Mouse (Mus musculus): ENCODE data around the gene Lyzl6.

Lyzl6 gene

DNA sequence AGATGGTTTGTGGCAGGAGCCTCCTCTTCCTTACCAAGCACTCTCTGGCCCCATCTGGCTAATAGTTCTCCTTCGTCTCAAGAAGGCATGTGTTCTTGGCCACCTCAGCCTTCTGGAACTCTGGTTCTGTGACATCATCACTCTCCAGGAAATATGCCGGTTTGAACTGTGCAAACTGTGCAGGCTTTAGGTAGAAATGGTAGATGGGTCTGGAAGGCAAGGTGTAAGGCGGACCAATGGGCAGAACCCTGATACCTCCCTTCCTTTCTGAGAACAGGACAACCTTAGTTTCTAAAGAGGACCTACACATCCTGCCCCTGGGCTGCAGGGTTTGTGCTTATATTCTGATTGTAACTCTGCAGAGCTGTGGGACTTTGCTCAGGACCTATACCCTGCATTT lies at the start of gene Lyzl6:
TSS of gene Lyzl6 (minus strand) at position 101 of the 400 bp plus-strand sequence.
- no peak for DNase-seq (ENCODE audit: low read depth, low spot score)

DNA sequence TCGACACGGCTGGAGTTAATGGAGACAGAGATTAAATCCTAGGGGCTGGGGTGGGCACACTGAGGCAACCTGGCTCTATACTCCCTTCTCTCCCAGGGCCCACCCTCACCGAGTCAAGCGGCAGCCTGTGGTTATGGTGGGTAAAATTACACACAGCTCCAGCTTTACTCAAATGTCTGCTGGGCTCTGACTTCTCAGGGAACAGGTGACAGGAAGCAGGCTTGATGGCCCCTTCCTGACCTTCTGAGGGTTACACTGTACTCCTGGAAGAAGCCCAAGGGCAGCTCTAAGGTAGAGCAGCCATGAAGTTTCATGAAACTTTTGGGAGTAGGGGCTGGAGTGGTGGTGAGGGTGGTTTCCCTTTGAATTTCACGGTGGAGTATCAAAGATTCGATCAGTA lies 48.0 kb upstream of the Lyzl6 start:
- DNase-seq (ENCODE audit: low read depth, low spot score): no peak

DNA sequence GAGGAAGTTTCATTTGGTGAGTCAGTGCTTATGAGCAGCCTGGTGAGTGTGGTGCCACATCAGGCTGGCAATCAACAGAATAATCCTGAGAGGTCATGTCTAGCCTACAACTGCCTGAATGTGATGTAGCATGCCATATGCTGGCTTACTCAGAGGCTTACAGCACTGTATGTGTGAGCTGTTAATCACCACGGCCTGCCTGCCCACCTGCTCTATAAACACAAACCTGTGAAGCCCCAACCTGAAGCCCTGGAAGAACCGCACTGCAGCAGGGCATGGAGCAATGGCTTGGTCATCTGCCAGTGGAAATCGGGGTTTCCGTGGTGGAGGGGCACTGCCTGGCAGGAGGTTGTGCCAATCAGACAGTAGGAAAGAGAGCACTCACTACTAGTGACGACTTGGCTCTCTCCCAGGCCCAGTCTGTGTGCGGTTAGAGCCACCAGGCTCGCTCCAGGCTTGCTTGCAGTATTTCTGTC lies 46.6 kb upstream of the Lyzl6 start:
- no peak for DNase-seq (ENCODE audit: low read depth, low spot score)

DNA sequence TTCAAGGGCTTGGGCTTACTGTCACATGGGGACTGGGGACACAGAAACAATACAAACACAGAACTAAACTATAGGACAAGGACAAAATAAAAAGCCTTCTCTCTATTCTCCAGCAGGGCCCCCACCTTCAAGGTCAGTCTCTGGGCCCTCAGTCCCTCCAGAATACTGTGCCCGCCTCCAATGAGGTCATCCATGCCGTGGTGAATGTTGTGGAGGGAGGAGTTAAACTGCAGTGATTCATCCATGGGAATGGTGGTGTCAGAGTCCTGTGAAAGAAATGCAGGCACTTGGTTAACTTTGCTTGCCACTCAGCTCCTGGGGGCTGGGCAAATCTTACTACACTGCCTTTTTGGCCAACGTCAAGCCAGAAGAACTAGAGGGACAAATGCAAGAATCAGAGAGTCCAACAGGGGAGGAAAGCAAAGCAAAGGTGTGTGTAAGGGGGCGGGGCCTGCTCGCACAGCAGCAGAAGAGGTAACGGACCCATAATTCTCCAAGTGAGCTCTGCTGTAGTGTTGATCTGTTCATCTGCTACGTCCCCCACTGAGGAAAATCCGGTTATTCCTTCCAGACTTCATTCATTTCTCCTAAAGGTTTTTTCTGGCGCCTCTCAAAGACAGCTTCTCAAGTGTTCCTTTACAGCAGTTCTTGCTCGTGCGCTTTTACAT lies 45.1 kb upstream of the Lyzl6 start:
- no peak for DNase-seq (ENCODE audit: low read depth, low spot score)

DNA sequence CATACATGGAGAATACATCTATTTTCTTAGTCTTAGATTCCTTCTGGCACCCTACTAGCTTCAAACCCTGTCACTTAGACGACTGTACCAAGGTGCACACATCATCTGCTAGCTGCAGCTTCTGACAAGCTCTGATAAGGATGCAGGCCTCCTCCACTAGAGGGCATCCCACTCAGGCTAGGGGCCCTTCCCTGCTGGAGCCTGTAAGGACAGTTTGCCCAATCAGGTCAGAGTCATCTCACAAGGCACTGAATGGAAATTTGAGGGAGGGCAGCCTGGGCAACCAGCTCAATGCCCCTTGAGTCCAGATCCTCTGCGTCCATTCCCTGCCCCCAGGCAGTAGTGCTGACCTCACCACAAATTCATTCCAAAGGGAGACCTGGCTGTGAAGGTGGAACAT lies 38.4 kb upstream of the Lyzl6 start:
- DNase-seq (ENCODE audit: low read depth, low spot score): peak; percentile 45

DNA sequence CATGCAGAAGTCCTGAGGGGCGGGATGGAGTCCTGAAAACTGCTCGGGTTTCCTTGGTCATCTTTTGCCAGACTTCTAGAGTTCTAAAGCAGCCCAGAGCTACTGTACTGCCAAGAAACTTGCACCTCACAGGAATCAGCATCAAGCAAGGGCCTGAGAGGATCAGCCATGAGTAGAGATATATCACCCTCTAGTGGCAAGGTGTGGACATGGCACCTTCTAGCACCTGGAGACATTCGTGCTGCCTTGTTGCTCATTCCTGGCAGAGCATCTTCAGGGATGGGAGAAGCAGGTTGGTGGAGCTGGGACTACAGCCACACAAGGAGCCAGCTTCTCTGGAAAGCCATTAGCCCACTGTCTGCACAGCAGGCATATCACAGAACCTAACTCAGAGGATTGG lies 36.9 kb upstream of the Lyzl6 start:
- DNase-seq (ENCODE audit: low read depth, low spot score): peak; percentile 67

DNA sequence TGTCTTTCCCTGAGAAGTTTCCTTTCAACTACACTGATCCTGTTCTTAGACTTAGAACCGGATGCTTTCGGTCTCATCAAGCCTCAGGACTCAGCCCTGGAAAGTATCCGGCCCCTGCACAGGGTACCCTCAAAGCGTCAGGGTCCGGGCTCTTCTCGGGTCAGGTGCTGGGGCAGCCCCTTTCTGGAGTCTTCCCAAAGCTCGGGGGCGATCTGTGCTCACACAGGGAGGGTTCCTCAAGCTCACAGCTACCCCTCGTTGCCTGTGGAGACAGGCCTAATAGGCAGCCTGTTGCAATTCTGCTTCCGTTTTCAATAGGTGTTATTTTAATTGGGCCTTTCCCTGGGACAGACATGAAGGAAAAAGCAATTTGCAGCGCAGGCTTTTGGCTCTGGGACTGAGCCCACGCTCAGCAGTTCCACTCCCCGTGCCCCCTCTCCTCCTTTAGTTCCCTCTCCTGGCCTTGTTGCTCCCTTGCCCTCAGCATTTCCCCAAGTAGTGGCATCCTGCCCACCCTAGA lies 28.3 kb upstream of the Lyzl6 start:
- no peak for DNase-seq (ENCODE audit: low read depth, low spot score)

DNA sequence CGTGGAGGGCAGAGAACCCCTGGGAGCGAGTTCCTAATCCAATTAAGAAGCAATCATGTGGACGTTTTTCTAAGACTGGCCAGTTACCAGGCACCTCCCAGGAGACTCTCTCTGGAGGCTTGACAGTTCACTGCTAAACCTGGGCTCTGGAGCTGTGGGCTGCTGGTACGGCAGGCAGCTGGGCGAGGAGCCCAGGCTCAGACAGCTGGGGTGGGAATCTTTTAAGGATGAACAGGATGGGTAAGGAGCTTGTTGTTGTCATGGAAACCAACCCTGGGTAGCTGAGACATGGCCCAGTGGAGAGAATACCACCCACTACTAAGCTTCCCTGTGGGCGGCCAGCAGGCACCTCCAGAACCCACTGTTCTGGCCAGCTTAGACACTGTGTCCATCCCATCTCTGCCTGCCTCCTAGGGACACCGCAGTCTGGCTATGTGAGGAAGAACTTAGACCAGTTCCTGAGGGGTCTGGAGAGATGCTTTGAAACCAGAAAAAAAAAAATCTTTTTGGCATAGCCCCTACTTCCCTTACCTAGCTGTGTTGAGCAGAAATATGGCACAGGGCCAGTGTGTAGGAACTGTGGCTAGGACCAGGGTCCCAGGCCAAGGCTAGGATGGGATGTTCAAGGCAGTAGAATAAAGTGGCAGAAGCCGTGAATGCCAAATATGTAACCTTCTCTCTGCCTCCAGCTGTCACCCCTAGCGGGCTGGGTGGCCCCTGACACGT lies 27.7 kb upstream of the Lyzl6 start:
- DNase-seq (ENCODE audit: low read depth, low spot score): peak; percentile 24

DNA sequence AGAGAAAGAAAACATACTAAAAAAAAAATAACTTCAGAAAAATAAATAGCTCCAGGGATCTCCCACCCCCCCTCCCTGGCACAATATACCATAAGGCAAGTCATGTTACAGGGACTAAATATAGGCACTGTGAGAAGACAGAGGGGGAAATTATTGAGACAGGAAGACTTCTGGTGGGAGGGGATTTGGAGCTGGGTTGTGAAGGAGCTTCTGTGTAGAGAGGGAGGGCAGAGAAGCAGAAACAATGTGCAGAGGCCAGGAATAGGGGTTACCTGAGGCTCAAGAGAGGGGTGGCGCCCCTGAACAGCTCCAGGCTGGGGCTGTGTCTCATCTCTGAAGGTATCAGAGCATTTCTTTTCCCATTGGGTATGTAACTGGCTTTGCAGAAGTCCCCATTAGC lies 27.0 kb upstream of the Lyzl6 start:
- DNase-seq (ENCODE audit: low read depth, low spot score): no peak

DNA sequence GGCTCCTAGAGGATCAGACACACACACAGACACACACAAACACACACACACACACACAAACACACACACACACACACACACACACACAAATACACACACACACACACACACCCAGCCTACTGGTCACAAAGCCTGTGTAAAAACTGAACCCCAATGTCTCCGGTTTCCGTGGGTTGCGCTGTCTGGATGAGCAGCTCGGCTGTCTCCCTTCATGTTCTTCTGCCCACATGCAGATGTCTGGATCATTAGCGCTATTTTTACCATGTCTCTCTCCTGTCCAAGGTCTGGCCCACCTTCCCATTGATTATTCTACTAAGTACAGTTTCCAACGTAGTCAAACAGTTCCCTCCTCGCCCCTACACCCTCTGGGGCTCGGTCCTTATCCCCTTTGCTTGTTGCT lies 24.4 kb upstream of the Lyzl6 start:
- DNase-seq (ENCODE audit: low read depth, low spot score): no peak

DNA sequence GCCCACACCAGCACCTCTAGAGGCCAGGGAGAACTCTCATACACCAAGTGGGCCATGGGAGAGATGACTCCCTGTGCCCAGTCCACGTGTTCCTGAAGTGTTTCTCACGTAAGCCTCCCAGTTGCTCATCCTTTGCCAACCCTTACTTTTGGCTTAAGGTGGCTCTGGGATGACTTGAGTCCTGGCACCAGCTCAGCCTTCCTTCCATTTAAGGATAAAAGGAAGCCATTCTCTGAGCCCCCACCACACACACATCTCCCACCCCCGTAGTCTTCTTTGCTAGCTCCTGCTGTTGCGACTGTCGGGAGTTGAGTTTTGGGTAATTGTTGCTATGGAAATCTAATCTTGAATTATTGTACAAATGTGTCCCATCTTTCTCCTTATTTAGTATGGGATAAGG lies 23.9 kb upstream of the Lyzl6 start:
- DNase-seq (ENCODE audit: low read depth, low spot score): no peak

DNA sequence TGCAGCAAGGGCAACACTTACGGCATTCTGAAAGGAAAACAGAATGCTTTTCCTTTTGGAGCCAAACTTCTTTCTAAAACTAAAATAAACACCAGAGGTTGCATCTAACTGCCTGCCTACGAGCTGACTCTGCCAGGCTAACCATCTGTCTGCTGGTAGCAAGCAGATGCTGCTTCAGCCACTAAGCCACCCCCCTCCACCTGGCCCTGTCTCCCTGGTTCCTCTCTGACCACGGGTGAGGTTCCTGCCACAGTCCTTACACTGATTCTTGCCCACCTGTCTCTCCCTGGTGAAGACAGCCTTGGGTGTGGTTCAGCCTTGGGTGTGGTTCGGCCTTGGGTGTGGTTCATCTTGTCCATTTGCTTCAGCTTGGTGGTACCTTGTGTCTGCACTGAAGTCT lies 23.2 kb upstream of the Lyzl6 start:
- DNase-seq (ENCODE audit: low read depth, low spot score): no peak

DNA sequence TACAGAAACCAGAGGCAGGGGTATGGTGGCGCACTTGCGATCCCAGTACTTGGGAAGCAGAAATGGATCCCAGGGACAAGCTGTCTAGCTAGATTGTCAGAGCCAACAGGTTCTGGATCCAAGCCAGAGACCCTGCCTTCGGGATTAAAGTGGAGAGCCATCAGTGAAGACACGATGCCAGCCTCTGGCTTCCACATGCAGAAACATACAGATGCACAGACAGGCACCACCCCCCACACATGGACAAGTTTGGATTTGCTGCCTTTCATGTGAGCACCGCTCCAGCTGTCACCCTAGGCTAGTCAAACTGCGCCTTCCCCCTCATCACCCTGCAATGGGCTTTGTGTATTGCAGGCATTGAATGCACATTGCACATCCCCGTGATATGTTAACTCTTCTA lies 19.5 kb upstream of the Lyzl6 start:
- DNase-seq (ENCODE audit: low read depth, low spot score): no peak

DNA sequence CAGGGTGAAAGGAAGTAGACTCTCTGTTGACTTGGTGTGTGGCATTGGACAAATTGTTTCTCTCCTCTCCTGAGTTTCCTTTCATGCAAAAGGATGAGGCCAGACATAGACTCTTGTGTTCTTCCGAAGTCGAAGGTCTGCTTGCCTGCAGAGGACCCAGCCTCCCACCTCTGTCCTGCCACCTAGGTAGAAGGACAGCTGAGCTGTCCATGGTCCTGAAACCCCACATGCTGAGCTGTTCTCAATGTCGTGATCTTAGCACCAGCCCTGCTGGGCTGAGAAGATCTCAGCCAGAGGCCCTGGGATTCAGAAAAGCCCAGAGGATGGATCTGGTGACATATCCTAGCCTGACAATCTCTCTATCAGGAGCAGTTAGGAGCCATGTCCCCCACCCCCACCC lies 17.8 kb upstream of the Lyzl6 start:
- peak; percentile 38 for DNase-seq (ENCODE audit: low read depth, low spot score)

DNA sequence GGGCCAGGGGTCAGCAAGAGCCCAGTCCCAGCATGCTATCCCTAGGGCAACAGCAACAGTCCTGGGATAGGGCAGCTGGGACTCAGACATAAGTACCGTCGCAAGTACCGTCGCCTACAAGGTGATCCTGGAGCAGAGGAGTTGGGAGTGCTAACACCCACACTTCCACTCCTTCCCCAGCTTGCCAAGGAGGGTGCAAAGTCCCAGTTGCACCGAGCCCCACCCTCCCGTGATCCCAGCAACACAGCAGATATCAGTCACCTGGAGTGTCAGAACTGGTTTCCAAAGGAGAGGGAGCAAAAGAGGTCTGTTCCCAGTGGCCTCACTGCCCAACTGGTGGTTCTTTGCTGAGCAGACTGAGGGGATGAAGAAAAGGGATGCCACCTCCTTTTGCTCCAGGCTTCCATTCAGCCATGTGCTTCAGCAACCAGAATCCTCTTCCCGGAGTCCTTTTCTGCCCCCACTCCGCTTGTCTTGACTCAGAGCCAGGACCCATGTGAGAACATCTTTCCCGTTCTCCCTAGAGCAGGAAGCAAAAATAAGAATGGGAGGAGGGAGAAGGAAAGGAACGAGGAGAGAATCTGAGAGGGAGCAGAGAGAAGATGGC lies 14.8 kb upstream of the Lyzl6 start:
- DNase-seq (ENCODE audit: low read depth, low spot score): no peak

DNA sequence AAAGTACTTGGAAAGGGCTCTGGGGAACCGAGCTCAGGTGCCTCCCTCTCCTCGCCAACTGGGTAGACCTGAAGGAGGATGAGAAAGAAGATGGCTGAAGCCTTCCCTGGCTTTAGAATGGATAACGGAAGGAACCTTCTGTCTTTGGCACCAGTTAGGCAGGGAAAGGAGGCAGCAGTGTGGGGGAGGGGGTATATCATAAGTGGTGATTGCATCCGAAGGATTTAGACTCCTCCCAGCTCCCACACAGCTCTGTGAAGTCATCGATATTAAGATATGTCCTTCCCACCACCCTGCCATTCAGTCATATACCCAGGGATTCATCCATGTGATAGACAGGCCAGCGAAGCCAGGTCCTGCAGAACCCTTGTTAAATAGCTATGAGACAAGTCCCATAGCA lies 12.7 kb upstream of the Lyzl6 start:
- DNase-seq (ENCODE audit: low read depth, low spot score): no peak

DNA sequence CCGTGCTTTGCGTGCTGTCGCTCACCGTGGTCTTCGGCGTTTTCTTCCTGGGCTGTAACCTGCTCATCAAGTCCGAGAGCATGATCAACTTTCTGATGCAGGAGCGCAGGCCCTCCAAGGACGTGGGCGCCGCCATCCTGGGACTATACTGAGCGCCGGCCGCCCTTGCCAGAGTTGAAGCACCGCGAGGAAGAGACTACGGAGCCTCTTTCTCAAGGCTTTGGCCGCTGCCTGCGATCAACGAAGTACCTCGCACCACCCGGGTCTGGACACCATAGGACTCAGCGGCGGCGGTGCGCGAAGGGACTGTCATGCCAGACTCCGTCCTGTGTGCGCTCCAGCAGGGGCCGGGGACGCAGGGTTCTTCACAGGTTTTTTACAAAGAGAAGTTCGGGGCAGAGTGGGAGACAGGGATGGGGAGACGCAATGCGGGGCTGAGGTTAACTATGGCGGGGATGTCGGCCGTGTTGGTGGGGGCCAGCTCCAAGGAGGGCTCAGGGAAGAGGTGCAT lies 11.3 kb upstream of the Lyzl6 start:
- DNase-seq (ENCODE audit: low read depth, low spot score): no peak

DNA sequence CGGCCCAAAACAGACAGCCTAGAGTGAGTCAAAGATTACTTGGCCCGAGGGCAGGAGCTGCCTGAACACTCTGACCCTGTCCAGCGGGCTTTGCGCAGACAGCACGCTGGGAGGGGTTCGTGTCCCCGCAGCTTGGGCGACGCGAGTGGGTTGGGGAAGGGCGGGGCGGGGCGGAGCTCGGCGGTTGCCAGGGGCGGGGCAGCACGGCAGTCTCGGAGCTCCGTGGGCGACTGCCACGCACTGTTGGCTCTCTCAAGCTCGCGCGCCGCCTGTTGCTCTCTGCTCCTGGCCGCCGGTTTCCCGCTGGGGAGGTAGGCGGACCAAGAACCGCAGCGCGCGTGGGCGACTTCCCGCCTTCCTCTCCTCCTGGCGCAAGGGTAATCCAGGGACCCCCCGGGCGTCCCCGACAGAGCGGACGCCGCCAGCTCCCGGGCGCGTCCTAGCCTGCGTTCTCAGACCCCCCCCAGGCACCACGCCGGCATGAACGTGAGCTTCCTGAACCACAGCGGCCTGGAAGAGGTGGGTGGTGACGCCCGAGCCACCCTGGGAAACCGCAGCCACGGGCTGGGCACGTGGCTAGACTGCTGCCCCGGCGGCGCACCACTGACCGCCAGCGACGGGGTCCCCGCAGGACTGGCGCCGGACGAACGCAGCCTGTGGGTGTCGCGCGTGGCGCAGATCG lies 10.8 kb upstream of the Lyzl6 start, which contains the start of gene Rprml:
TSS of gene Rprml (plus strand) at position 270 of the 682 bp plus-strand sequence.
- peak; percentile 12 for DNase-seq (ENCODE audit: low read depth, low spot score)

DNA sequence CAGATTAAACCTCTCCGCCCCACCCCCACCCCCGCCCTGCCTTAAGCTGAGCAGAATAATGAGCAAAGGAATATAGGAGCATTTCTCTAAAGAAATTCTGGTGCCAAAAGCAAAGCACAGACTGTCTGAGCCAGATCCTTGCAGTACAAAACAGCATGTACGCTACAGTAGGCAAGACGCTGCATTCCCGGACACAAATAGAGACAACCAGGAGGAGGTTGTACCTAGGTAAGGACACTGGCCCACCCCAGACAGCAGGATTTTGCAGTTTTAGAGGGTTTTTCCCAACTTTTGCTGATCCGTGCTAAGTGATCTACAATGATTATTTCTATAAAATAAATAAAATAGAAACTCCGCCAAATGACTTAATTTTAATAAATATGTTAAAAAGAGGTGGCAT lies 10.0 kb upstream of the Lyzl6 start:
- no peak for DNase-seq (ENCODE audit: low read depth, low spot score)

DNA sequence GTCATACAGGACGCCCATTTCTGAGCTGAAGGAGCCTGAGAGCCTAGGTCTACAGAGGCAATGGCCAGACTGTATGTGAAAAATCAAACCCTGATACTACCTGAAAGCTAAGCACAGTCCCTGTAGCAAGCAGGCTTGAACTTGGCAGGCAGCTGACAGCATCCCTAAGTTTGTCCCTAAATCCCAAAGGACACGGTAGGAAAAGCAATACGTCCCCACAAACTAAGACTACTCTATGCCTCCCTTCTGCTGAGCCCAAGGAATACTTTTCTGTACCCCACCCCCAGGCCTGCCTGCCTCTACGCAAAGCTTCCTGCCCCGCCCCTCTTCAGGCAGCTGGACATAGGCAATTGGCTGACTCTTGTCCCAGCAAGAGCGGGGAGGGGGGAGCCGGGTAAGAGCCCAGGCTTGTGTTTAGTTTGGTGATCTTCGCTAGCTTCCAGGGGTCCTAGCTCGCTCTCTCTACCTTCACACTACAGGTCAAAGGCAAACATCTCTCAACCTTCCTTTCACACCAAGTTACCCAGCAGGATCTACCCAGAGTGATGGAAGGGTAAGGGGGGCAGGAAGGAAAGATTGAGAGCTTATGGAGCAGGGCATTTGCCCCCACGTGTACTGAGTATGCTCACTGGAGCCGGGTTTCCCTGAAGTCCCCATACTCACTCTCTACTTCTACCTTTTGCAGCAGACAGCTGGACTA lies 9.4 kb upstream of the Lyzl6 start:
- DNase-seq (ENCODE audit: low read depth, low spot score): peak; percentile 23

DNA sequence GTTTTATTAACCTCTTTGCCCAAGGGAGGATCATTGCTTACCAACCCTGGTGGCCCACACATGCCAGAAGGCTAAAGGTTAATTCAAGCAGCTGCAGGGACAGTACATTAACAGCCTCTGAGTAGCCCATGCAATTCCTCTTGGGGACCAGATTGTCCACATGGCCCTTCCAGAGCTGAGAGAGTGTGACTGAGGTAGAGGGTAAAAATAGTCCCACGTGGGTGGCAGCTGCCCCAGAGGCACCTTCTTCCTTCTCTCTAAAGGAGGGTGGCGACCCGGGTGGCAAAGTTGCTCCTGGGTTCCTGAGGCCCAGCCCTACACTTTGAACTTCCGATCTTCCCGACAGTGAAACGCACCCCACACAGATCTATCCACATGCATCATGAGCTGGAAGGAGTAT lies 7.6 kb upstream of the Lyzl6 start:
- peak; percentile 35 for DNase-seq (ENCODE audit: low read depth, low spot score)
